Mouse (Mus musculus) mouse embryonic stem cell (cell line): Measurements from ENCODE around the gene Map2k5.

ENCODE experiments used
- in situ Hi-C, 2 experiments: fragments of 300-500 bp; cut with MboI; formaldehyde crosslinking; loops; 1 replicate in 1 of 2; 3 replicates in 1 of 2; pipeline ENCODE4 v1.14.3; 2019 to 2020; ENCODE audit warnings: low sequenced_read_pairs in 2 of 2, low pct_unique_long_range_greater_than_20kb in 1 of 2, mixed read lengths in 1 of 2; ENCODE audit not compliant: unreplicated experiment in 1 of 2

The Map2k5 gene

GRCm38 (mm10) chr9:63206769-63207276 lies 170.9 kb downstream of the Map2k5 start:
- in situ Hi-C loops: no loop called here

DNA sequence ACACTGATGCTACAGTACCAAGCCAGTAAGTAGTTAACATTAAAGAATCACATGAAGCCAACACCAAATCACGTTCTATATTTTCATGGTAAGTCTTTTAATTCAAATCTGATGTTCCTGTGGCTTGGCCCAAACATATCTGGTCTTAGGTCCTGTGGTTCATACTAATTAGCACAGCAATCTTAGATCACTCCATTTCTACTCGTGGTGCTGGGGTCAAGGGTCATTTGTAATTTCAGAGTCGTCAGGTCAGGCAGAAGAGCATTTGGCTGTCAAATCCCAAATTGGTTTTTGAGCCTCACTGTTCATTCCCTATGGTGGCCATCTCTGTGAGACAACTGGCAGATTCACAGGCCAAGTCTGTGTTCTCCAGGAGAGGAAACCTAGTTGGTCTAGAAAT lies 174.2 kb downstream of the Map2k5 start:
- in situ Hi-C loops: no loop called here

- in situ Hi-C loops: no loop called here
Measured at GRCm38 (mm10) chr9:63201376-63202323, 176.1 kb downstream of the Map2k5 start.

- in situ Hi-C loops: no loop called here
Measured at GRCm38 (mm10) chr9:63197252-63197651, 180.4 kb downstream of the Map2k5 start.

DNA sequence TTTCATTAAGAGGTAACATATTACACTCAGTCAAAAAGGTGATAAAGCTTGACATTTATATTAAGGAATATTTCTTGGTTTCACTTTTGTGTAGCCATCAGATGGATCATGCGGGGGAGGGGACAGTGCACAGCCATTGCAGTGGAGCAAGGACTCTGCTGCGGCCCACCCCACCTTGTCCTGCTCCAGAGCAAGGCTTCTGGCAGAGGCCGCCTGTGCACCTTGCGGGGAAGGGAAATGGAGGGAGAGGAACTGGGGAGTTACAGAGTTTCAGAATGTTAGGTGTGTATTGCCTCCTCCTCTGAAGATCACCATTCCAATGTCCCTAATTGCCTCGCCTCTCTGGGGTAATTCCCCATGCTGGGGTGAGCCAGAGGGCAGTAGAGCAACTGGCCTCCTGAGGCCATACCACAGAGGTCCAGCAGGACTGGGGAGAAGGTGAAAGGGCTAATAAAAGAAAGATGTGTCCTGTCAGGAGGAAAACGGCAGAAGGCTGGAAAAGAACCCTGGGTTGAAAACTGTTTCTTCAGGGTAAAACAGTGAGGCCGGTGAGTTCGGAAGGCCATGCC lies 181.5 kb downstream of the Map2k5 start:
- in situ Hi-C loops: no loop called here

- in situ Hi-C loops: no loop called here
Measured at GRCm38 (mm10) chr9:63195523-63195922, 182.2 kb downstream of the Map2k5 start.

DNA sequence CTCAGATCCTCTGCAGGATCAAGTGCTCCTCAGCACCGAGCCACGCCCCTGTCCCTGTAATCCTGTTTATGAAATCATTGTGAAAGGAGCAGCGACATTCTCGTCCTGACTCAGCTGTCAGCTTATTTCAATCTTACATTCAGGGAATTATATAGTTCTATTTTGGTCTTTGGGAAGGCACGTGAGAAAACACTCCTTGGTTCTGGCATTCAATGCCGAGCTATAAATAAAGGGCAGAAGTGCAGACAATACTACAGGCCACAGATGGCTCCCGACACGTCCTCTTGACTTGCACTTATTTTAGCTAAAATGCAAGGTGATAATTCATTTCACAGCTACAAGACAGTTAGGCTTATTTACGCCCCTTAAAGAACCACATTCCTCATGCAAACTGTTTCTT lies 182.9 kb downstream of the Map2k5 start:
- in situ Hi-C loops: no loop called here

GRCm38 (mm10) chr9:63192809-63193208 lies 184.9 kb downstream of the Map2k5 start:
- in situ Hi-C loops: no loop called here

GRCm38 (mm10) chr9:63187310-63187709 lies 190.4 kb downstream of the Map2k5 start:
- in situ Hi-C loops: no loop called here

DNA sequence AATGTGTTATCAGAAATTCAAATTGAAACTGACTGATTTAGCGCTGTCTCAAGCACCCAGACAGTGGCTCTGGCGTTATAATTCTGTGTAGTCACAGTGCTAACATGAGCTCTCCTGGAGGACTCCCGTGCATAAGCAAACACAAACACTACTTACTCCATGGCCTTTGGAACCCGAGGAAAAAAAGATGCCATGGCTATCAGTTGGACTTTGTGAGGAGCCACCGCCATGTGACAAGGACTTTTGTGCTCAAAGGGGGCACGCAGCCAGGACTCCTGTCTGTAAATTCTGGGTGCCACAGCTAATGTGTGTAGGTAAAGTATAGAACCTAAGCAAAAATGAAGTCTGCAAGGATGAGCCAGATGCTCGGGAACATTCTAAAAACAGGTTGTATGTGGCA lies 192.5 kb downstream of the Map2k5 start:
- in situ Hi-C loops: no loop called here

- in situ Hi-C loops: no loop called here
Measured at GRCm38 (mm10) chr9:63183864-63184263, 193.8 kb downstream of the Map2k5 start.

DNA sequence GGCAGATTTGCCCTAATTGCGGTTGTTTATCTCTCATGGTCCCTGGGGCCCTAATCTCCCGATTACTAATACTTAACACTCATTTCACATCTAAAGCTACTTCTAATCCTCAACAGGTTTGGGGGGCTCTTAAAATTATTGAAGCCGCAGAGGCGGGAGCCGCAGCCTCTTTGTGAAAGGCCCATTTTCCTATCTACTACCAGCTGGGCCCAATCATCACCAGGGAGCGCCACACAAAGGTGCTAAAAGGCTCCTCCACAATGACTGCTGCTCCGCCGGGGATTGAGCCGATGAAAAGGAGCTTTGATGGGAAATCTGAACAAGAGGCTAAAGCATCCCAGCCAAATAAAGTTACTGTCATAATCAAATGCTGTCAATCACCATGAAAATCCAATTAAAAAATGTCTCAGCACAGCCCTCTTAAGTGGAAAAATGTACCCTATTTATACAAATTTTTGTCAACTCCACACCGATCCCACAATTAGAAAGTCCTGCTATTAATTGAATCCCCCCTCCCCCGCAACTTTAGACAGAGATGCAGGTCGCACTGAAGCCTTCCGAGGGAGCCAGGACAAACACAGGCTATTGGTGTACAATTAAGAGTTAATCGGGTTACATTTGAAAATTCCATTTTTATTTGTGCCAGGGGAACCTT lies 195.3 kb downstream of the Map2k5 start:
- in situ Hi-C loops: no loop called here

DNA sequence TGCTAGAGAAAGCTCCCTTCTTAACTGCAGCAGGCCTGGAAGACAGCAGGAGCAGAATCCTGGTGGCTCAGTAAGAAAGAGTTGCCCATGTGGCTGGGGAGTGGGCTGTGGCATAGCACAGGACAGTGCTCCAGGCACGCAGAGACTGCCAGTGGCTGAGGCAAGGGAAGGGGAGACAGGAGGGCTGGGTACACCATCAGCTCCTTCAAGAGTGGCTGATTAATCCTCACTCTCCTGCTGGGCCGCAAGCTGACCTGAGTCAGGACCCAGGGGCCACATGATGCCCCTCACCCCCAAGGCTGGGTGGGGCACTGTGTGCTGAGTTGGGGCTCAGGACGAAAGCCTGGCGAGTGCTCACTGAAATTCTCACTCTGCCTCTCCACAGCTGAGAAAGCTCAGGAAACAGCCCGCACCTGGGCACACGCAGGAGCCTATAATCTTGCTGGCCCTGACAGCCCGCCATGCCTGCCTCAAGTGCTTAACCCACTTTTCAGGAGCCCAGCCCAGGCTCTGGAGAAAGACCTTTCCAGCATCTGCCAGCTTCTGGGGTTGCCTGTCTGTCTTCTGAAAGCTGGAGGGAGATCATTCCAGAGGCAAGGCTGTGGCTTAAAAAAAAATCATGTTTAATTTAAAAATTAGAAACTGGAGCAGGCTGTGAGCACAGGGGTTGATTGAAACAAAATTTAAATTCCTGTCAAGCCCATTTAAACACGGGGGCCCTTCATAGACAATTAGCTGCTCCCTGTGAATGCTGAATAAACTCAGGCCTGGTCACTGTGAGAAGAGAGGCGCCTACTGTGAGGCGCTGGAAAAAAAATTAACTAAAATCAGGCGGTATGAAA lies 196.1 kb downstream of the Map2k5 start:
- in situ Hi-C loops: no loop called here

GRCm38 (mm10) chr9:63178296-63178695 lies 199.4 kb downstream of the Map2k5 start:
- in situ Hi-C loops: no loop called here

DNA sequence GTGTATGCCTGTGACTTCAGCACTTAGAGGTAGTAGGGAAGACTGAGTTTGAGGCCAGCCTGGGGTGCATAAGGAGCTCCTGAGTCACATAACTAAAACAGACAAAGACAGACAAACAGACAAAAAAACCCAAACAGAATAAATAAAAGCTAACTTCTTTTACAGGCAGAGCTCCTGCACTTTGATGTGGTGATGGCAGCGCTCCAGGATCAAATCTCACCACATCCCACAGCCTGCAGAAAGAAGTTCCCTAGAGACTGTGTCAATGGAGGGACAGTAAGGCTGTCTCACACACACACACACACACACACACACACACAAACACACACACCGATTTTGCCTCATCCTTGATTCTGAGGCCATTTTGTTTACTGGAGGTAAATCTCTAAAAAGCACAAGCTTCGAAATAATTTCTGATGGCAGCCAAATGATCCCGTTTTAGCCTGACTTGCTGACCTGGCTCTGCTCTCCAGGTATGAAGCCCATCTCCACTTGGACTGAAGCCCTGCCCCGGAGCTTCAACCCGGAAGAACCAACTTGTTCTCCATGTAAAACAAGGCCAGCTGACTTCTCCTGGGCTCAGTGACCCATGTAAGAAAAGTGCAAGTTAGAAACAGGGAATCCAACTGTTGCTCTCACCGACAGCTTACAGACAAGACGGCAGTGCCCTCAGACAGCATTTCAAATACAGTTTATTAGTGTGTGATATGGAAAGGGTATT lies 203.5 kb downstream of the Map2k5 start:
- in situ Hi-C loops: no loop called here

DNA sequence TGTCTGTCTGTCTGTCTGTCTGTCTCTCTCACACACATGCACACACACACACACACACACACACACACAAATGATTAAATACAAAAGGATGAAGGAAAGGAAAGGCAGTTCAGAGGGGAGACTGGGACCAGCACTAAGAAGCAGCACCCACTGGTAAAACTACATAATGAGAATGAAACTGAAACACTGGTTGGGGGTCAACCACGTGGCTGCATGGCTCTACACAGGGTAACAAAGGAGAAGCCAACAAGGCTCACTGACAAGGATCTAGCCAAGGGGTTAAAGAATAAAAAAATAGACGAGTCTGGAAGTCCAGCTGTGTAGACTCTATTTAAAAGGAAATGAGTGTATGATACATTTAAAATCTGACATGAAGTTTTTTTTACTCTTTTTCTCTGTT lies 205.8 kb downstream of the Map2k5 start:
- in situ Hi-C loops: no loop called here

GRCm38 (mm10) chr9:63169127-63169526 lies 208.6 kb downstream of the Map2k5 start:
- in situ Hi-C loops: no loop called here

GRCm38 (mm10) chr9:63165070-63165469 lies 212.6 kb downstream of the Map2k5 start:
- in situ Hi-C loops: no loop called here
